Mouse (Mus musculus): ENCODE measurements around the gene Pigyl.

Gene Pigyl

DNA sequence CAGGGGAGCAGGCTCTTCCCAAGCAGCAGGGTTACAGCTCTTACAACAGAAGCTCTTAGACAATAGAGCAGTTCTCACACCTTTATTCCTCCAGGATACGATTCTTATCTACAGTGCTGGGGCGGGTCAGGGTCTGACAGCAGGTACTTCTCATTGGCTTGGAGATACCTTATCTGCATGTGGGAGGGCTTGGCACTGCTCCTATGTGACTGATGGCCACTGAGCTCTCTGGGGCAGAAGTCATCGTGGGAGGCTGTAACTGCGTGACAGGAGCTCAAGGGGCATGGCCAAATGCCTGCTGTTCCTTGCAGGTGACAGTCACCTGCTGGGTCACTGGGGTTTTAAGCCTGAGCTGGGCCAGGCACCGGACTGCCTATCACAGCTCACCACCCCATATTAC lies 39.8 kb downstream of the Pigyl start:
- no peak for DNase-seq (ENCODE audit: low spot score in 2 of 2)
